Mouse (Mus musculus): ENCODE data around the gene Vmn2r7. TPM values are rescaled to one million over a fixed set of nuclear protein-coding genes. Genes with fewer than 3 reads are reported as not detected.
"Not testable (repeated sequence)": the region's sequence is repeated elsewhere in the genome, so short reads cannot be mapped to it uniquely, and the experiment has no call there.

Vmn2r7 gene
- polyA plus RNA-seq, 1 experiment = not detected

GRCm38 (mm10) chr3:64790509-64791244 lies 53.9 kb downstream of the Vmn2r7 start:
- TF ChIP-seq POLR2A (IDR thresholded peaks at IDR 0.05; ENCODE audit: borderline replicate concordance, control insufficient read depth, low read depth, low read length) (no peak), CTCF (IDR thresholded peaks at IDR 0.05; ENCODE audit: control insufficient read depth, insufficient read depth, low read length) (no peak)
- 57% methylated on average over 10 of the region's 10 CpGs for WGBS
- Histone ChIP-seq H3K4me1 (ENCODE audit: control insufficient read depth, insufficient read depth, low read length) (no peaks in the 10 kb centered on the region), H3K27ac (ENCODE audit: control insufficient read depth, insufficient read depth, low read depth, low read length, poor library complexity) (no peak overlapping the region), H3K4me3 (replicated peaks; ENCODE audit: control insufficient read depth, low read depth, low read length) (no peak overlapping the region)

- 87% methylated on average over 1 of the region's 1 CpGs for WGBS
- Histone ChIP-seq H3K27ac (ENCODE audit: control insufficient read depth, insufficient read depth, low read depth, low read length, poor library complexity) (no peak overlapping the region), H3K4me3 (replicated peaks; ENCODE audit: control insufficient read depth, low read depth, low read length) (no peak overlapping the region), H3K4me1 (ENCODE audit: control insufficient read depth, insufficient read depth, low read length) (no peaks in the 10 kb centered on the region)
- no peak for TF ChIP-seq POLR2A (IDR thresholded peaks at IDR 0.05; ENCODE audit: borderline replicate concordance, control insufficient read depth, low read depth, low read length)
- no peak for TF ChIP-seq CTCF (IDR thresholded peaks at IDR 0.05; ENCODE audit: control insufficient read depth, insufficient read depth, low read length)
Observed at GRCm38 (mm10) chr3:64782901-64783300, 61.7 kb downstream of the Vmn2r7 start.

GRCm38 (mm10) chr3:64772132-64772531 lies 72.4 kb downstream of the Vmn2r7 start:
- no peak for TF ChIP-seq CTCF (IDR thresholded peaks at IDR 0.05; ENCODE audit: control insufficient read depth, insufficient read depth, low read length)
- TF ChIP-seq POLR2A (IDR thresholded peaks at IDR 0.05; ENCODE audit: borderline replicate concordance, control insufficient read depth, low read depth, low read length) = no peak
- no peak overlapping the region for H3K4me3 ChIP-seq (replicated peaks; ENCODE audit: control insufficient read depth, low read depth, low read length)
- 73% methylated on average over 1 of the region's 1 CpGs for WGBS
- no peaks in the 10 kb centered on the region for H3K4me1 ChIP-seq (ENCODE audit: control insufficient read depth, insufficient read depth, low read length)
- no peak overlapping the region for H3K27ac ChIP-seq (ENCODE audit: control insufficient read depth, insufficient read depth, low read depth, low read length, poor library complexity)

GRCm38 (mm10) chr3:64756145-64756544 lies 88.4 kb downstream of the Vmn2r7 start:
- no peak overlapping the region for H3K27ac ChIP-seq (ENCODE audit: control insufficient read depth, insufficient read depth, low read depth, low read length, poor library complexity)
- 61% methylated on average over 2 of the region's 2 CpGs for WGBS
- no peak overlapping the region for H3K4me3 ChIP-seq (replicated peaks; ENCODE audit: control insufficient read depth, low read depth, low read length)
- TF ChIP-seq CTCF (IDR thresholded peaks at IDR 0.05; ENCODE audit: control insufficient read depth, insufficient read depth, low read length) (no peak), POLR2A (IDR thresholded peaks at IDR 0.05; ENCODE audit: borderline replicate concordance, control insufficient read depth, low read depth, low read length) (no peak)
- no peaks in the 10 kb centered on the region for H3K4me1 ChIP-seq (ENCODE audit: control insufficient read depth, insufficient read depth, low read length)

GRCm38 (mm10) chr3:64727187-64727970 lies 117.2 kb downstream of the Vmn2r7 start:
- not testable (repeated sequence) for H3K4me1 ChIP-seq (ENCODE audit: control insufficient read depth, insufficient read depth, low read length); H3K27ac ChIP-seq (ENCODE audit: control insufficient read depth, insufficient read depth, low read depth, low read length, poor library complexity); H3K4me3 ChIP-seq (replicated peaks; ENCODE audit: control insufficient read depth, low read depth, low read length)
- WGBS = 53% methylated on average over 3 of the region's 3 CpGs

GRCm38 (mm10) chr3:64725736-64726135 lies 118.8 kb downstream of the Vmn2r7 start:
- H3K4me3 ChIP-seq (replicated peaks; ENCODE audit: control insufficient read depth, low read depth, low read length); H3K27ac ChIP-seq (ENCODE audit: control insufficient read depth, insufficient read depth, low read depth, low read length, poor library complexity); H3K4me1 ChIP-seq (ENCODE audit: control insufficient read depth, insufficient read depth, low read length): not testable (repeated sequence)
- 78% methylated on average over 1 of the region's 1 CpGs for WGBS

- not testable (repeated sequence) for H3K4me1 ChIP-seq (ENCODE audit: control insufficient read depth, insufficient read depth, low read length); H3K27ac ChIP-seq (ENCODE audit: control insufficient read depth, insufficient read depth, low read depth, low read length, poor library complexity)
- 69% methylated on average over 1 of the region's 1 CpGs for WGBS
Observed at GRCm38 (mm10) chr3:64676069-64676468, 168.5 kb downstream of the Vmn2r7 start.

More at GRCm38 (mm10) chr3:64676069-64676468, 168.5 kb downstream of the Vmn2r7 start:
- H3K4me3 ChIP-seq (replicated peaks; ENCODE audit: control insufficient read depth, low read depth, low read length) = not testable (repeated sequence)

Measured in bone marrow, adult 2 months (tissue).